Mouse (Mus musculus) heart, embryonic 10.5 days (tissue): ENCODE measurements at regions not wholly inside any gene's neighbourhood (a gene's known extent, or its start where the extent isn't known, plus 50 kb on each side); places are given as distances from the start of the nearest gene placed in this dataset.
"Not testable (repeated sequence)": the region's sequence is repeated elsewhere in the genome, so short reads cannot be mapped to it uniquely, and the experiment has no call there.

Experiments used
- DNase-seq: peaks from one replicate; pipeline ENCODE4 v3.0.0-alpha.2; 2017; ENCODE audit warnings: low spot score
- H3K27ac ChIP-seq: fragments of 300-500 bp; sonication (generic); 2 replicates; pipeline ENCODE4 v1.5.1; 2016; ENCODE audit warnings: mild to moderate bottlenecking
- H3K27me3 ChIP-seq: fragments of 300-500 bp; sonication (generic); 2 replicates; pipeline ENCODE4 v1.6.1; 2016; ENCODE audit warnings: mild to moderate bottlenecking; ENCODE audit not compliant: poor library complexity, insufficient read depth, severe bottlenecking
- H3K36me3 ChIP-seq: fragments of 300-500 bp; sonication (generic); 2 replicates; pipeline ENCODE4 v1.6.1; 2016; ENCODE audit warnings: mild to moderate bottlenecking, moderate library complexity
- H3K4me1 ChIP-seq: fragments of 300-500 bp; sonication (generic); 2 replicates; pipeline ENCODE4 v1.6.1; 2016; ENCODE audit warnings: mild to moderate bottlenecking
- H3K4me3 ChIP-seq: fragments of 300-500 bp; sonication (generic); 2 replicates; pipeline ENCODE4 v1.5.1; 2016; ENCODE audit warnings: mild to moderate bottlenecking, moderate library complexity
- H3K9me3 ChIP-seq: fragments of 300-500 bp; sonication (generic); 2 replicates; pipeline ENCODE4 v1.6.1; 2016; ENCODE audit warnings: mild to moderate bottlenecking, moderate library complexity
- WGBS: fragments of 180-500 bp; shearing (Covaris S2); methylation state at CpG from one replicate; pipeline ENCODE4 v1.1.7; 2016; 5-methylcytosine and 5-hydroxymethylcytosine counted together

DNA sequence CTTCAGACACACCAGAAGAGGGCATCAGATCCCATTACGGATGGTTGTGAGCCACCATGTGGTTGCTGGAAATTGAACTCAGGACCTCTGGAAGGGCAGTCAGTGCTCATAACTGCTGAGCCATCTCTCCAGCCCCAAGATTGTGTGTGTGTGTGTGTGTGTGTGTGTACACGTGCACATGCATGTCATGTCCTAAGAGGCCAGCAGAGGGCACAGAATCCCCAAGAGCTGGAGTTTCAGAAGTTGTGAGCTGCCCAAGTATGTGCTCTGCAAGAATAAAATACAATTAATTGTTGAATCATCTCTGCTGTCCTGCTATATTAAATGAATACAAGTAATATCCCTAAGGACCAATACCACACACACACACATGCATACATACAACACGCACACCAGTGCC is 130.8 kb upstream of the Mrps10 start:
- H3K9me3 ChIP-seq, H3K27me3 ChIP-seq, H3K4me3 ChIP-seq, H3K4me1 ChIP-seq, DNase-seq, H3K27ac ChIP-seq: not testable (repeated sequence)
- 92% methylated on average over 3 of the region's 3 CpGs for WGBS
- H3K36me3 ChIP-seq = peaks cover 55% of the 10 kb centered on the region

DNA sequence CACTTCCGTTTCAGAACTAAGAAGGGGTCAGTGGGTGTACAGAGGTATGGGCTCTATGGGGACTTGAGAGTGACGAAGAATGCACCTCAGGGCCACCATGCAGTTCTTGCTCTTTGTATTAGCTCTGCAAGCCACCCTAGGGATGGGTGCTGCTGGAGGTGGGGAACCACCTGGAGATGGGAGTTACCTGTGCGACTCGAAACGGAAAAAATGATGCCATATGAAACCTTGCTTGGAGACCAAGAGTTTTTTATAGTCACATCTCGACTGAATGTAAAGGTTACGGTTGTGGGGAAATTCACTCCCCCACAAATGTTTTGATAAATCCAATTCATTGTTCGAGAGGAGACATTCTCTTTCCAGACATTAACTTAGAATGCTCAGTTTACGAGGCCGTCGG is 134.3 kb upstream of the Mrps10 start:
- no peak for DNase-seq
- H3K9me3 ChIP-seq = no peaks in the 10 kb centered on the region
- no peaks in the 10 kb centered on the region for H3K27me3 ChIP-seq
- peaks cover 72% of the 10 kb centered on the region for H3K36me3 ChIP-seq
- WGBS = 89% methylated on average over 11 of the region's 11 CpGs
- no peak overlapping the region for H3K4me3 ChIP-seq
- no peak overlapping the region for H3K27ac ChIP-seq
- H3K4me1 ChIP-seq = no peaks in the 10 kb centered on the region

- Histone ChIP-seq H3K4me3 (no peak overlapping the region), H3K27ac (no peak overlapping the region), H3K27me3 (no peaks in the 10 kb centered on the region), H3K36me3 (peaks cover 66% of the 10 kb centered on the region), H3K9me3 (no peaks in the 10 kb centered on the region), H3K4me1 (no peaks in the 10 kb centered on the region)
- WGBS = 68% methylated on average over 8 of the region's 8 CpGs
- DNase-seq = no peak
Observed at GRCm38 (mm10) chr17:47233003-47233678, 135.5 kb upstream of the Mrps10 start.

- Histone ChIP-seq H3K9me3 (no peaks in the 10 kb centered on the region), H3K27me3 (no peaks in the 10 kb centered on the region), H3K4me1 (peaks cover 4% of the 10 kb centered on the region; the same call in 1 of the 2 replicates), H3K27ac (no peak overlapping the region), H3K36me3 (peaks cover 44% of the 10 kb centered on the region), H3K4me3 (no peak overlapping the region)
- DNase-seq = no peak
- WGBS = 87% methylated on average over 10 of the region's 10 CpGs
Observed at GRCm38 (mm10) chr17:47230715-47231114, 138.0 kb upstream of the Mrps10 start.

DNA sequence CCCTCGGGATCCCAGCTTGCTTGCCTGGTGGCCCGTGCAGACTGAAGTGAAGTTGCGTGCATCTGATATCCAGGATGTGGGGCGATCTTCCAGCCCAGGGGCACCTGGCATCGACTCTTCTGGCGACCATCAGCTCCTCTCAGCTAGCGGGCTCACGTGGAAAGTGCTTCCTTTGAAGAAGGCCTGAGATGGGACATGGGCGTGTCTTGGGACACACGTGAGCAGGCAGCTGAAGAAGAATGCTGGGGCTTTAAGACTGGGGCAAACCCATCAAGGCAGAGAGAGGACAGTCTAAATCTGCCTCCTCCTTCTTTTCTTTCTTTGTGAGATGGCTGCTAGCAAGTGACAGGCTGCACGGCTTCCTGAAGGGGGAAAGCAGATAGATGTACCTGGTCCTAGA is 142.3 kb upstream of the Mrps10 start:
- Histone ChIP-seq H3K27me3 (no peaks in the 10 kb centered on the region), H3K4me1 (peaks cover 4% of the 10 kb centered on the region; the same call in 1 of the 2 replicates), H3K27ac (no peak overlapping the region; the same call in 1 of the 2 replicates), H3K9me3 (no peaks in the 10 kb centered on the region), H3K4me3 (no peak overlapping the region), H3K36me3 (peaks cover 22% of the 10 kb centered on the region)
- WGBS = 81% methylated on average over 11 of the region's 11 CpGs
- DNase-seq = no peak

GRCm38 (mm10) chr17:47225306-47226269 is 143.1 kb upstream of the Mrps10 start:
- 69% methylated on average over 18 of the region's 18 CpGs for WGBS
- no peak overlapping the region for H3K27ac ChIP-seq
- no peak overlapping the region for H3K4me3 ChIP-seq
- H3K36me3 ChIP-seq = peaks cover 13% of the 10 kb centered on the region
- no peak for DNase-seq
- peaks cover 4% of the 10 kb centered on the region; the same call in 1 of the 2 replicates for H3K4me1 ChIP-seq
- H3K27me3 ChIP-seq = no peaks in the 10 kb centered on the region
- no peaks in the 10 kb centered on the region for H3K9me3 ChIP-seq

GRCm38 (mm10) chr17:47221068-47221796 is 147.5 kb upstream of the Mrps10 start:
- Histone ChIP-seq H3K4me3 (no peak overlapping the region), H3K9me3 (no peaks in the 10 kb centered on the region), H3K27ac (no peak overlapping the region), H3K4me1 (peaks cover 4% of the 10 kb centered on the region; the same call in 1 of the 2 replicates), H3K27me3 (no peaks in the 10 kb centered on the region), H3K36me3 (no peaks in the 10 kb centered on the region; the same call in 1 of the 2 replicates)
- no peak for DNase-seq
- WGBS = 88% methylated on average over 14 of the region's 14 CpGs

- H3K9me3 ChIP-seq = no peaks in the 10 kb centered on the region
- H3K4me3 ChIP-seq = no peak overlapping the region
- H3K36me3 ChIP-seq = no peaks in the 10 kb centered on the region; the same call in 1 of the 2 replicates
- no peaks in the 10 kb centered on the region for H3K4me1 ChIP-seq
- H3K27ac ChIP-seq = no peak overlapping the region
- no peaks in the 10 kb centered on the region for H3K27me3 ChIP-seq
- 90% methylated on average over 2 of the region's 2 CpGs for WGBS
- DNase-seq = no peak
Observed at GRCm38 (mm10) chr17:47219846-47220245, 148.8 kb upstream of the Mrps10 start.

DNA sequence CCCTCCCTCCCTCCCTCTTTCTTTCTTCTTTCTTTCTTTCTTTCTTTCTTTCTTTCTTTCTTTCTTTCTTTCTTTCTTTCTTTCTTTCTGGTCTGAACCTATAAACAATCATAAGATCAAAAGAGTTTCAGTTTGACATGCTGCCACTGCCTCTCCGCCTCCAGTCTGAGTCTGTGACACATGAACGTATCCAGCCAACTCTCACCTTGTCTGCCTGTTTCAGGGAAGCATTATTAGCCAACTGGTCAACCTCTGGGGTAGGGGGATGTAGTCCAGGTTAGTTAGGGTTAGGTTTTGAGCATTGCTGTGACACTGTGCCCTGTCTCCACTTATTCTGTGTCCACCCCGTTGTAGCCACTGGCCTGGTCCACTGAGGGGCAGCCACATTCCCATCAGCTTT is 152.2 kb upstream of the Mrps10 start:
- H3K9me3 ChIP-seq = no peaks in the 10 kb centered on the region
- no peak overlapping the region for H3K27ac ChIP-seq
- peaks cover 5% of the 10 kb centered on the region; the same call in 1 of the 2 replicates for H3K36me3 ChIP-seq
- H3K4me3 ChIP-seq = no peak overlapping the region
- DNase-seq = no peak
- WGBS = 85% methylated on average over 3 of the region's 3 CpGs
- no peaks in the 10 kb centered on the region for H3K27me3 ChIP-seq
- no peaks in the 10 kb centered on the region for H3K4me1 ChIP-seq

GRCm38 (mm10) chr17:47215841-47216240 is 152.8 kb upstream of the Mrps10 start:
- no peak for DNase-seq
- H3K27ac ChIP-seq = no peak overlapping the region
- no peaks in the 10 kb centered on the region for H3K27me3 ChIP-seq
- 84% methylated on average over 2 of the region's 2 CpGs for WGBS
- no peaks in the 10 kb centered on the region for H3K9me3 ChIP-seq
- peaks cover 5% of the 10 kb centered on the region; the same call in 1 of the 2 replicates for H3K36me3 ChIP-seq
- H3K4me3 ChIP-seq = no peak overlapping the region
- H3K4me1 ChIP-seq = no peaks in the 10 kb centered on the region

GRCm38 (mm10) chr17:47214111-47214510 is 154.6 kb upstream of the Mrps10 start:
- H3K36me3 ChIP-seq = 0 out of 2 replicates have a peak, but pooled peaks cover 5% of the 10 kb centered on the region
- 90% methylated on average over 8 of the region's 8 CpGs for WGBS
- DNase-seq = no peak
- no peaks in the 10 kb centered on the region for H3K4me1 ChIP-seq
- no peaks in the 10 kb centered on the region for H3K27me3 ChIP-seq
- H3K9me3 ChIP-seq = no peaks in the 10 kb centered on the region
- H3K27ac ChIP-seq = no peak overlapping the region
- H3K4me3 ChIP-seq = no peak overlapping the region

DNA sequence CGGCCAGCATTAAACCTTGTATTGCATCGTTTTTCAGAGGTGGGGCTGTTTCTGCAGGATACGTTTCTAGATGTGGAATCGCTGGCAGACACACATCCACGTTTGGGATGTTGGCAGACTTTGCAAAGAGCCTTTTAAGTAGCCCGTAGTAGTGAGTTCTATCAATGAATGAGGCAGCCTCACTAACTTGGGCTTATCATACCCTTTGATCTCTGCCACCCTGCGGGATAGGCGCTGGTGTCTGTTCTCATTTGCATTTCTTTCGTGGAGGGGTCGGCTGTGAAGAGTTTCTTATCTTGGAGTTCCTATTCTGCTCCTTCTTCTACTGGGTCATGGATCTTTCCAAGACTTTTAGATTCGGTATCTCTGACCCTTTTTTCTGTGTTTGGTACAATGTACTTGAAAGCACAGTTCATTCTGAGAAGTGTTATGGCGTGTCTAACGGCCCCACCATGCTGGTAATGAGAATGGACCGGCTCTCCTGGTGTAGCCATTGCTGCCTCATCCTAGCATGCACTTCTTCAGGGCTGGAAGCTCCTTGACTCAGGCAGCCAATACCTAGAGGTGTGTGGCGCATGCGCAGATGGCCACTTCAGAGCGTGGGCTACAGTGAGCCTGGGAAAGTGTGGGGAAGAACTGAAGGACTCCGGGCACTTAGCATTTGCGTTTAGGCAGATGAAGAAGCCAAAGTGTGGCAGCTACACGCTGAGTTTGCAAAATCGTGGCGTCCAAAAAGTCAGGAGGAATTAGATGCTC is 158.1 kb upstream of the Mrps10 start:
- Histone ChIP-seq H3K27me3 (no peaks in the 10 kb centered on the region), H3K4me3 (no peak overlapping the region), H3K9me3 (no peaks in the 10 kb centered on the region), H3K27ac (no peak overlapping the region), H3K4me1 (0 out of 2 replicates have a peak, but pooled peaks cover 10% of the 10 kb centered on the region), H3K36me3 (0 out of 2 replicates have a peak, but pooled peaks cover 5% of the 10 kb centered on the region)
- DNase-seq = no peak
- 61% methylated on average over 22 of the region's 22 CpGs for WGBS
